Mouse (Mus musculus) limb, embryonic 11.5 days (tissue): ENCODE results near the gene Lemd1. TPM values are rescaled to one million over a fixed set of nuclear protein-coding genes. Genes with fewer than 3 reads are reported as not detected.
A peak's percentile ranks its signal among the peaks of the same experiment; 100 is the strongest.

Source experiments
- ATAC-seq: fragments of 200-750 bp; cut with Nextera tagmentation; 2 replicates; pipeline ENCODE4 v1.8.0; 2017; ENCODE audit warnings: low read depth; ENCODE audit not compliant: insufficient number of reproducible peaks, low FRiP score, low TSS enrichment
- DNase-seq: peaks from one replicate; pipeline ENCODE4 v3.0.0-alpha.2; 2015; ENCODE audit warnings: low spot score
- H3K27ac ChIP-seq: fragments of 300-500 bp; sonication (generic); replicated peaks from 2 replicates; pipeline ENCODE4 v1.5.1; 2014; ENCODE audit warnings: low read depth, mild to moderate bottlenecking, low read length
- H3K27me3 ChIP-seq: fragments of 300-500 bp; sonication (generic); 2 replicates; pipeline ENCODE4 v1.6.1; 2014; ENCODE audit warnings: mild to moderate bottlenecking, low read length, mixed read lengths; ENCODE audit not compliant: control insufficient read depth, insufficient read depth
- H3K36me3 ChIP-seq: fragments of 300-500 bp; sonication (generic); 2 replicates; pipeline ENCODE4 v1.6.1; 2014; ENCODE audit warnings: mild to moderate bottlenecking, low read length, moderate library complexity, mixed read lengths; ENCODE audit not compliant: control insufficient read depth, insufficient read depth
- H3K4me1 ChIP-seq: fragments of 300-500 bp; sonication (generic); 2 replicates; pipeline ENCODE4 v1.6.1; 2014; ENCODE audit warnings: low read length, mixed read lengths; ENCODE audit not compliant: control insufficient read depth, insufficient read depth
- H3K4me2 ChIP-seq: fragments of 300-500 bp; sonication (generic); 2 replicates; pipeline ENCODE4 v1.6.1; 2014; ENCODE audit warnings: low read depth, mild to moderate bottlenecking, moderate library complexity; ENCODE audit not compliant: severe bottlenecking
- H3K4me3 ChIP-seq: fragments of 300-500 bp; sonication (generic); 2 replicates; pipeline ENCODE4 v1.5.1; 2014; ENCODE audit warnings: low read depth, low read length
- H3K9ac ChIP-seq: fragments of 300-500 bp; sonication (generic); 2 replicates; pipeline ENCODE4 v1.6.1; 2014; ENCODE audit warnings: mild to moderate bottlenecking, low read length
- H3K9me3 ChIP-seq: fragments of 300-500 bp; sonication (generic); 2 replicates; pipeline ENCODE4 v1.6.1; 2016; ENCODE audit warnings: low read length; ENCODE audit not compliant: control insufficient read depth
- WGBS: fragments of 180-500 bp; shearing (Covaris S2); extraction: QIAGEN DNeasy Blood & Tissue Kit; methylation state at CpG from one replicate; pipeline ENCODE4 v1.1.7; 2014; 5-methylcytosine and 5-hydroxymethylcytosine counted together
- polyA plus RNA-seq: library from polyadenylated mRNA; unstranded; fragments of >200 nt; fragmentation: Nextera tagmentation; extraction: Ambion mirVana; gene quantifications from 2 replicates; pipeline ENCODE4 v1.2.1, GENCODE M21; 2014

Lemd1 gene
- polyA plus RNA-seq, 1 experiment from 2014 or later, result 1.2 TPM

- H3K9ac ChIP-seq, result no peak overlapping the region
- H3K27ac ChIP-seq, result no peak overlapping the region
These were observed 40.4 kb downstream of the Lemd1 start for GRCm38 (mm10) chr1:132231470-132232274.

DNA sequence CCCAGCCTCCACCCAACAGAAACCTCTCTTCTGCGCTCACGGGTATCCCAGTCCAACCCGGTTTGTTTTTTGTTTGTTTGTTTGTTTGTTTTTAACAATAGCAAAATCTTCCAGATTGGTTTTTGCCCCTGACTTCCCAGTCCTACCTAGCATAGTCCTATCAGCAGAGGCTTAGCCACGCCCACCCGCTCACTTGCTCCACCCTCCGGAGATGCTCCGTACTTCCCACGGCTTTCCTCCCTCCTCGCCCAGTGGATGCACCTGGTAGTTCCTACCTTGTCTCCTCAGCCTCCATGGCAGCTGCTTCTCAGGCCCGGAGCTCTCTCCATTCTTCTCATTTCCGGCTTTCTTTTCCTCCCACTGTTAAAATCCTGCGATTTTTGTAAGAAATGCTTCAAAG is 42.3 kb downstream of the Lemd1 start:
- Histone ChIP-seq H3K4me3 (no peak overlapping the region), H3K4me2 (no peak overlapping the region), H3K9me3 (no peaks in the 10 kb centered on the region), H3K9ac (no peak overlapping the region), H3K36me3 (no peaks in the 10 kb centered on the region), H3K27me3 (no peaks in the 10 kb centered on the region), H3K27ac (no peak overlapping the region), H3K4me1 (no peaks in the 10 kb centered on the region)
- 22% methylated on average over 12 of the region's 12 CpGs for WGBS
- ATAC-seq (no peak), DNase-seq (peak; percentile 67)

More at GRCm38 (mm10) chr1:132231470-132232274, 40.4 kb downstream of the Lemd1 start:
- ATAC-seq, result no peak
- Histone ChIP-seq H3K9me3 (no peaks in the 10 kb centered on the region), H3K36me3 (no peaks in the 10 kb centered on the region), H3K4me2 (no peak overlapping the region), H3K4me1 (no peaks in the 10 kb centered on the region), H3K27me3 (no peaks in the 10 kb centered on the region), H3K4me3 (no peak overlapping the region)
- DNase-seq, result no peak
- WGBS, result 40% methylated on average over 7 of the region's 7 CpGs

GRCm38 (mm10) chr1:132234757-132235273 is 43.6 kb downstream of the Lemd1 start:
- no peak overlapping the region for H3K4me2 ChIP-seq
- WGBS, result 41% methylated on average over 9 of the region's 9 CpGs
- H3K9me3 ChIP-seq, result no peaks in the 10 kb centered on the region
- H3K4me1 ChIP-seq, result no peaks in the 10 kb centered on the region
- no peak overlapping the region for H3K4me3 ChIP-seq
- no peak for DNase-seq
- H3K27ac ChIP-seq, result no peak overlapping the region
- ATAC-seq, result no peak
- H3K9ac ChIP-seq, result no peak overlapping the region
- H3K27me3 ChIP-seq, result no peaks in the 10 kb centered on the region
- no peaks in the 10 kb centered on the region for H3K36me3 ChIP-seq

- 25% methylated on average over 6 of the region's 6 CpGs for whole genome bisulfite sequencing
- H3K27ac ChIP-seq, result no peak overlapping the region
- no peaks in the 10 kb centered on the region for H3K9me3 ChIP-seq
- H3K4me1 ChIP-seq, result no peaks in the 10 kb centered on the region
- no peak for ATAC-seq
- H3K27me3 ChIP-seq, result no peaks in the 10 kb centered on the region
- no peaks in the 10 kb centered on the region for H3K36me3 ChIP-seq
- no peak overlapping the region for H3K4me3 ChIP-seq
- no peak overlapping the region for H3K4me2 ChIP-seq
- DNase-seq, result peak; percentile 83
- no peak overlapping the region for H3K9ac ChIP-seq
These were observed 46.4 kb downstream of the Lemd1 start for GRCm38 (mm10) chr1:132237585-132238159.

DNA sequence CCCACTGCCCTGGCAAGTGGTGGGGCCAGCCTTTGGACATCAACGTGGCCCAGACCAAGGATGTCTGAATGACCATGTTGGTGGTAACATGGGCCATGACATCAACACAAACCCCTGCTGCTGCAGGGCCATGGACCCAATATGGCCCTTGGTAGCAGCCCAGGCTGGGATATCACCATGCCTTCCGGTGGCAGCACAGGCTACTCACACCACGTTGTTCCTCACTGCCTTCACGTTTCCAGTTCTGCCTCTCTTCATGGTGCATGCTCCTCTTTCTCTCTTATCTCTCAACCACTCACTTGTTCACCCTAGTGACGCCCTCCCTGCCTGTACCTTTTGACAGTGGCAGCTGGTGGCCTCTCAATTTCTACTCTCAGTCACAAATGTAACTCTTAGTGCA is 53.8 kb downstream of the Lemd1 start:
- H3K36me3 ChIP-seq, result no peaks in the 10 kb centered on the region
- H3K27me3 ChIP-seq, result no peaks in the 10 kb centered on the region
- WGBS, result 73% methylated on average over 5 of the region's 5 CpGs
- H3K4me3 ChIP-seq, result no peak overlapping the region
- no peak overlapping the region for H3K4me2 ChIP-seq
- no peak for DNase-seq
- no peaks in the 10 kb centered on the region for H3K4me1 ChIP-seq
- no peak overlapping the region for H3K27ac ChIP-seq
- H3K9ac ChIP-seq, result no peak overlapping the region
- no peaks in the 10 kb centered on the region for H3K9me3 ChIP-seq
- ATAC-seq, result no peak

GRCm38 (mm10) chr1:132246137-132246536 is 54.9 kb downstream of the Lemd1 start:
- WGBS, result 54% methylated on average over 6 of the region's 6 CpGs
- no peak overlapping the region for H3K4me3 ChIP-seq
- no peaks in the 10 kb centered on the region for H3K36me3 ChIP-seq
- H3K27me3 ChIP-seq, result no peaks in the 10 kb centered on the region
- H3K27ac ChIP-seq, result no peak overlapping the region
- DNase-seq (no peak), ATAC-seq (no peak)
- H3K4me2 ChIP-seq, result no peak overlapping the region
- H3K9ac ChIP-seq, result no peak overlapping the region
- H3K4me1 ChIP-seq, result no peaks in the 10 kb centered on the region
- H3K9me3 ChIP-seq, result no peaks in the 10 kb centered on the region

GRCm38 (mm10) chr1:132246641-132247040 is 55.4 kb downstream of the Lemd1 start:
- H3K4me2 ChIP-seq, result no peak overlapping the region
- 91% methylated on average over 4 of the region's 4 CpGs for WGBS
- H3K4me3 ChIP-seq, result no peak overlapping the region
- no peaks in the 10 kb centered on the region for H3K9me3 ChIP-seq
- no peak overlapping the region for H3K9ac ChIP-seq
- no peaks in the 10 kb centered on the region for H3K27me3 ChIP-seq
- no peak for ATAC-seq
- H3K27ac ChIP-seq, result no peak overlapping the region
- no peak for DNase-seq
- H3K36me3 ChIP-seq, result no peaks in the 10 kb centered on the region
- H3K4me1 ChIP-seq, result no peaks in the 10 kb centered on the region

- Histone ChIP-seq H3K4me3 (no peak overlapping the region), H3K4me1 (no peaks in the 10 kb centered on the region), H3K27me3 (no peaks in the 10 kb centered on the region), H3K9ac (no peak overlapping the region), H3K36me3 (no peaks in the 10 kb centered on the region), H3K9me3 (no peaks in the 10 kb centered on the region), H3K4me2 (no peak overlapping the region), H3K27ac (no peak overlapping the region)
- WGBS, result 90% methylated on average over 6 of the region's 6 CpGs
- no peak for ATAC-seq
- no peak for DNase-seq
These were observed 63.2 kb downstream of the Lemd1 start for GRCm38 (mm10) chr1:132254467-132254866.
